ENCODE assay signal across 8 mouse cellular contexts in the genomic region with DNA sequence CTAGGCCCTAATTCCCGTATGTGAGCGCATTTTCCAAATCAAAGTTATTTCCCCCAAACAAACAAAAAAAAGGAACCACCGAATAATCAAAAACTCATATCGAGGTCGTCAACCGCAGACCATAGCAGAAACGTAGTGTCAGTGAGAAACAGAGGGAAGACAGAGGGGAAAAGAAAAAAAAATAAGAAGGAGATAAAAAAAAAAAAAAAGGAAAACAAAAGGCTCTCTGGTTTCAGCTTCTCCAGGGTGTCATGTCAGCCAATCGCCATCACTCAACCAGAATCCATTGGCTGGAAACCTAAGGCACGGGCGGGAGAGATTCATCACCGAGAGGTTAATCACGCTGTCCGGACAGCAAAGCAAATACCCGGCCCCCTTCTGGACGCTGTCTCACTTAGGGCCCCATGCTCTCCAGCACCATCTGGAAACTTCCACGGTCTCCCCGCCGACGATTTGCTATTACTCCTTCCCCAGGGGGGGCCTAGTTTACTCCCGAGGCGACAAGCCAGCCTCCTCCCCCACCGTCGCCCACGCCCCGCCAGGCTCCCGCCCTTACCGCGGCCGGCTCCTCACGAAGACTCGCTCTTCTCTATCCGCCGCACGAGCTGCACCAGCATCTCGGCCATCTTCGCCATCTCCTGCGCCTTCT. TPM values are rescaled to one million over a fixed set of nuclear protein-coding genes. Genes with fewer than 3 reads are reported as not detected.
A peak's percentile ranks its signal among the peaks of the same experiment; 100 is the strongest.
DNase-seq lines count a peak whose midpoint lies in the region; ATAC-seq and TF ChIP-seq lines count a peak whose summit lies in the region.
"Not testable (repeated sequence)": the region's sequence is repeated elsewhere in the genome, so short reads cannot be mapped to it uniquely, and the experiment has no call there.

No protein-coding gene starts in this region.

- TF ChIP-seq CTCF in CH12.LX (conservative IDR thresholded peaks at IDR 0.05 in 1 of 2, IDR thresholded peaks at IDR 0.05 in 1 of 2; ENCODE audit: low read depth in 2 of 2, low read length in 2 of 2), result peak in 1 of 2 experiments; percentile 4; a peak in 1 of 4 replicates

- H3K4me2 ChIP-seq in CH12.LX (ENCODE audit: insufficient read depth, low read depth, poor library complexity, severe bottlenecking), result peak overlapping the region; percentile 41; the same call in 1 of the 2 replicates
- H3K4me2 ChIP-seq in forebrain, embryonic 11.5 days (ENCODE audit: low read depth, low read length, severe bottlenecking), result peak overlapping the region; percentile 64
- peak overlapping the region; percentile 71 for H3K4me2 ChIP-seq in heart, embryonic 15.5 days
- peak overlapping the region; percentile 79 for H3K4me2 ChIP-seq in liver, embryonic 12.5 days
- peak overlapping the region; percentile 36 for H3K4me2 ChIP-seq in stomach, embryonic 14.5 days (replicated peaks; ENCODE audit: low read depth, low read length)

- peaks cover 18% of the 10 kb centered on the region for H3K79me2 ChIP-seq in CH12.LX (replicated peaks; ENCODE audit: control insufficient read depth, extremely low read depth, insufficient read depth, poor library complexity, severe bottlenecking)

- H3K4me1 ChIP-seq in CH12.LX (ENCODE audit: control insufficient read depth in 1 of 2, insufficient read depth in 2 of 2), result peaks cover 4 to 29% of the 10 kb centered on the region in 2 experiments; a peak in 3 of 4 replicates
- H3K4me1 ChIP-seq in forebrain, embryonic 11.5 days (replicated peaks; ENCODE audit: control insufficient read depth, insufficient read depth, low read length); stomach, embryonic 14.5 days (ENCODE audit: control insufficient read depth, insufficient read depth, low read length): not testable (repeated sequence)
- H3K4me1 ChIP-seq in heart, embryonic 15.5 days (replicated peaks), result peaks cover 12% of the 10 kb centered on the region; the same call in 1 of the 2 replicates
- peaks cover 33% of the 10 kb centered on the region for H3K4me1 ChIP-seq in liver, embryonic 12.5 days

- H3K9ac ChIP-seq in CH12.LX (ENCODE audit: insufficient read depth, low read depth), result peak overlapping the region; percentile 90
- H3K9ac ChIP-seq in forebrain, embryonic 11.5 days (ENCODE audit: low read length), result peak overlapping the region; percentile 83
- peak overlapping the region; percentile 78 for H3K9ac ChIP-seq in heart, embryonic 15.5 days
- H3K9ac ChIP-seq in liver, embryonic 12.5 days, result peak overlapping the region; percentile 84
- peak overlapping the region; percentile 54 for H3K9ac ChIP-seq in stomach, embryonic 14.5 days (replicated peaks; ENCODE audit: low read depth, low read length)

- not testable (repeated sequence) for TF ChIP-seq EP300 in CH12.LX (IDR thresholded peaks at IDR 0.05; ENCODE audit: low read length)

- peak; percentile 40 for ATAC-seq in forebrain, embryonic 11.5 days (replicated peaks; ENCODE audit: low FRiP score)
- ATAC-seq in heart, embryonic 15.5 days (replicated peaks; ENCODE audit: insufficient number of reproducible peaks, insufficient read depth, low FRiP score, low read depth), result peak; percentile 65
- ATAC-seq in liver, embryonic 12.5 days, result peak; percentile 72
- peak; percentile 36 for ATAC-seq in stomach, embryonic 14.5 days (ENCODE audit: insufficient number of reproducible peaks, insufficient read depth, low FRiP score, low read depth)

- 5% methylated on average over 35 of the region's 37 CpGs for whole genome bisulfite sequencing in forebrain, embryonic 11.5 days
- 3% methylated on average over 35 of the region's 37 CpGs for WGBS in heart, embryonic 15.5 days
- under 1% methylated on average over 35 of the region's 37 CpGs for WGBS in liver, embryonic 12.5 days (ENCODE audit: insufficient replicate concordance)
- 1% methylated on average over 34 of the region's 37 CpGs for WGBS in stomach, embryonic 14.5 days

- peak; percentile 40 for DNase-seq in CH12.LX (ENCODE audit: extremely low read depth)
- peak; percentile 34 for DNase-seq in c-Kit-positive CD71-positive TER-119-negative erythroid progenitor cells, embryonic 14.5 days (ENCODE audit: low read depth)
- peak; percentile 75 for DNase-seq in forebrain, embryonic 11.5 days (ENCODE audit: low spot score)
- DNase-seq in kidney, postnatal 14 days, result peak; percentile 73
- DNase-seq in naive thymus-derived CD4-positive, alpha-beta T cell, adult 2 months (ENCODE audit: low read depth), result peak; percentile 69

- not testable (repeated sequence) for TF ChIP-seq RAD21 in CH12.LX (IDR thresholded peaks at IDR 0.05; ENCODE audit: low read depth, low read length)

- dilution Hi-C loops in CH12.LX (cut with MboI; ENCODE audit: extremely low pct_ligation_motif_present, extremely low pct_unique_long_range_greater_than_20kb, low sequenced_read_pairs), result not testable (repeated sequence)

- H3K4me3 ChIP-seq in CH12.LX (replicated peaks in 1 of 3; ENCODE audit: low read depth in 2 of 3, low read length in 2 of 3, poor library complexity in 1 of 3), result peak overlapping the region; percentile 69 to 96 (median 81)
- peak overlapping the region; percentile 73 for H3K4me3 ChIP-seq in forebrain, embryonic 11.5 days (ENCODE audit: low read depth, low read length)
- peak overlapping the region; percentile 66 for H3K4me3 ChIP-seq in heart, embryonic 15.5 days
- H3K4me3 ChIP-seq in liver, embryonic 12.5 days, result peak overlapping the region; percentile 77
- H3K4me3 ChIP-seq in stomach, embryonic 14.5 days (ENCODE audit: low read depth, low read length), result peak overlapping the region; percentile 65

- in situ Hi-C loops in CH12.LX (cut with MboI; ENCODE audit: low pct_ligation_motif_present, low pct_unique_long_range_greater_than_20kb, low sequenced_read_pairs), result not testable (repeated sequence)

- peak overlapping the region; percentile 92 for H3K27ac ChIP-seq in CH12.LX (ENCODE audit: insufficient read depth, low read depth)
- H3K27ac ChIP-seq in forebrain, embryonic 11.5 days (ENCODE audit: low read depth, low read length), result peak overlapping the region; percentile 91
- peak overlapping the region; percentile 97 for H3K27ac ChIP-seq in heart, embryonic 15.5 days
- peak overlapping the region; percentile 96 for H3K27ac ChIP-seq in liver, embryonic 12.5 days
- peak overlapping the region; percentile 95 for H3K27ac ChIP-seq in stomach, embryonic 14.5 days (ENCODE audit: low read length)

- not testable (repeated sequence) for H3K9me3 ChIP-seq in CH12.LX (replicated peaks; ENCODE audit: low read length); forebrain, embryonic 11.5 days (ENCODE audit: control insufficient read depth, low read length); heart, embryonic 15.5 days (replicated peaks); liver, embryonic 12.5 days (replicated peaks); stomach, embryonic 14.5 days (ENCODE audit: control insufficient read depth, low read depth, low read length)

- not testable (repeated sequence) for TF ChIP-seq POLR2A in CH12.LX (IDR thresholded peaks at IDR 0.05; ENCODE audit: low read depth, low read length)

- H3K27me3 ChIP-seq in CH12.LX (replicated peaks), result peaks cover 15% of the 10 kb centered on the region
- not testable (repeated sequence) for H3K27me3 ChIP-seq in forebrain, embryonic 11.5 days (ENCODE audit: control insufficient read depth, insufficient read depth, low read length); heart, embryonic 15.5 days; stomach, embryonic 14.5 days (ENCODE audit: control insufficient read depth, insufficient read depth, low read length)
- peaks cover 14% of the 10 kb centered on the region for H3K27me3 ChIP-seq in liver, embryonic 12.5 days (replicated peaks)

- peaks cover 7 to 27% of the 10 kb centered on the region in 2 experiments for H3K36me3 ChIP-seq in CH12.LX (replicated peaks in 1 of 2; ENCODE audit: control insufficient read depth in 1 of 2, insufficient read depth in 1 of 2, low read length in 1 of 2)
- H3K36me3 ChIP-seq in forebrain, embryonic 11.5 days (ENCODE audit: control insufficient read depth, insufficient read depth, low read length); heart, embryonic 15.5 days; stomach, embryonic 14.5 days (ENCODE audit: control insufficient read depth, insufficient read depth, low read length): not testable (repeated sequence)
- H3K36me3 ChIP-seq in liver, embryonic 12.5 days, result peaks cover 19% of the 10 kb centered on the region

TF ChIP-seq in CH12.LX, 34 proteins besides CTCF, POLR2A, EP300 and RAD21 (continues in another document):
- 0 out of 2 replicates have a peak, but pooled peaks have one; percentile 25 for TF ChIP-seq CHD2 (IDR thresholded peaks at IDR 0.05; ENCODE audit: low read length)
- 0 out of 2 replicates have a peak, but pooled peaks have one; percentile 16 for TF ChIP-seq MYC (IDR thresholded peaks at IDR 0.05; ENCODE audit: low read depth, low read length)

RNA-seq across cellular contexts. Expression of a gene that starts 0.8 kb away (rescaled TPM):
- total RNA-seq in CH12.LX (2012; rRNA removed) (211 and 234 TPM in 2 replicates), CH12.LX (2014; rRNA removed) (307 and 312 TPM in 2 replicates)
- 317 and 357 TPM in 2 replicates for polyA plus RNA-seq in CH12.LX (2012; ENCODE audit: insufficient read length, low read depth)
- polyA plus RNA-seq in forebrain, embryonic 11.5 days (2014; fragmentation: Nextera tagmentation; extraction: Ambion mirVana), result 563 and 565 TPM in 2 replicates
- 329 and 331 TPM in 2 replicates for polyA plus RNA-seq in heart, embryonic 15.5 days (2015; fragmentation: Nextera tagmentation; extraction: Ambion mirVana)
- polyA plus RNA-seq in liver, embryonic 12.5 days (2016; fragmentation: Nextera tagmentation; extraction: Ambion mirVana), result 266 and 281 TPM in 2 replicates
- 477 and 531 TPM in 2 replicates for polyA plus RNA-seq in stomach, embryonic 14.5 days (2014; fragmentation: Nextera tagmentation; extraction: Ambion mirVana)

RNA-seq across cellular contexts. Expression of a gene that starts 34.7 kb away (rescaled TPM):
- total RNA-seq in CH12.LX (2012; rRNA removed) (17.2 and 29.9 TPM in 2 replicates), CH12.LX (2014; rRNA removed) (9.1 and 11.9 TPM in 2 replicates)
- polyA plus RNA-seq in CH12.LX (2012; ENCODE audit: insufficient read length, low read depth), result 34.5 and 39.4 TPM in 2 replicates
- polyA plus RNA-seq in forebrain, embryonic 11.5 days (2014; fragmentation: Nextera tagmentation; extraction: Ambion mirVana), result 10.2 and 12.2 TPM in 2 replicates
- polyA plus RNA-seq in heart, embryonic 15.5 days (2015; fragmentation: Nextera tagmentation; extraction: Ambion mirVana), result 12.3 and 17.9 TPM in 2 replicates
- polyA plus RNA-seq in liver, embryonic 12.5 days (2016; fragmentation: Nextera tagmentation; extraction: Ambion mirVana), result 11.5 and 12.6 TPM in 2 replicates
- 13.4 and 16.4 TPM in 2 replicates for polyA plus RNA-seq in stomach, embryonic 14.5 days (2014; fragmentation: Nextera tagmentation; extraction: Ambion mirVana)

RNA-seq across cellular contexts. Expression of a gene that starts 47.3 kb away (rescaled TPM):
- total RNA-seq in CH12.LX (2012; rRNA removed) (20.9 and 23.9 TPM in 2 replicates), CH12.LX (2014; rRNA removed) (23.3 and 24.6 TPM in 2 replicates)
- 21.2 and 22.9 TPM in 2 replicates for polyA plus RNA-seq in CH12.LX (2012; ENCODE audit: insufficient read length, low read depth)
- 22.9 and 25.6 TPM in 2 replicates for polyA plus RNA-seq in forebrain, embryonic 11.5 days (2014; fragmentation: Nextera tagmentation; extraction: Ambion mirVana)
- polyA plus RNA-seq in heart, embryonic 15.5 days (2015; fragmentation: Nextera tagmentation; extraction: Ambion mirVana), result 18.2 and 20.4 TPM in 2 replicates
- 23.7 and 26.8 TPM in 2 replicates for polyA plus RNA-seq in liver, embryonic 12.5 days (2016; fragmentation: Nextera tagmentation; extraction: Ambion mirVana)
- polyA plus RNA-seq in stomach, embryonic 14.5 days (2014; fragmentation: Nextera tagmentation; extraction: Ambion mirVana), result 19.1 and 23.5 TPM in 2 replicates

Comparison
In these comparisons a context has a peak if more than half of its experiments do, and no peak if none do; other contexts are left out.
1. Peak in every context shown above with its lines: DNase-seq, ATAC-seq, H3K4me3 ChIP-seq and H3K27ac ChIP-seq.